Mouse (Mus musculus) left cerebral cortex, adult 2 months (tissue): ENCODE measurements at regions not wholly inside any gene's neighbourhood (a gene's known extent, or its start where the extent isn't known, plus 50 kb on each side); places are given as distances from the start of the nearest gene placed in this dataset.

Experiments
- DNase-seq, 2 experiments: peaks; one replicate each; pipeline ENCODE4 v3.0.0; 2021 to 2022; ENCODE audit warnings: low spot score in 2 of 2, mixed read lengths in 1 of 2; ENCODE audit errors: extremely low spot score in 1 of 2
- H3K27ac ChIP-seq: fragments of 200-600 bp; 2 replicates; pipeline ENCODE4 v1.8.1; 2022
- H3K4me3 ChIP-seq: fragments of 200-600 bp; 2 replicates; pipeline ENCODE4 v1.8.1; 2022
- CTCF ChIP-seq: fragments of 200-600 bp; IDR thresholded peaks from 2 replicates; pipeline ENCODE4 v1.8.1; 2022; ENCODE audit warnings: antibody characterized with exemption, mild to moderate bottlenecking, moderate library complexity
- intact Hi-C: fragments of 180-260 bp; cut with DNase I; formaldehyde crosslinking; loops from one replicate; pipeline ENCODE4 v1.15.1; 2025

DNA sequence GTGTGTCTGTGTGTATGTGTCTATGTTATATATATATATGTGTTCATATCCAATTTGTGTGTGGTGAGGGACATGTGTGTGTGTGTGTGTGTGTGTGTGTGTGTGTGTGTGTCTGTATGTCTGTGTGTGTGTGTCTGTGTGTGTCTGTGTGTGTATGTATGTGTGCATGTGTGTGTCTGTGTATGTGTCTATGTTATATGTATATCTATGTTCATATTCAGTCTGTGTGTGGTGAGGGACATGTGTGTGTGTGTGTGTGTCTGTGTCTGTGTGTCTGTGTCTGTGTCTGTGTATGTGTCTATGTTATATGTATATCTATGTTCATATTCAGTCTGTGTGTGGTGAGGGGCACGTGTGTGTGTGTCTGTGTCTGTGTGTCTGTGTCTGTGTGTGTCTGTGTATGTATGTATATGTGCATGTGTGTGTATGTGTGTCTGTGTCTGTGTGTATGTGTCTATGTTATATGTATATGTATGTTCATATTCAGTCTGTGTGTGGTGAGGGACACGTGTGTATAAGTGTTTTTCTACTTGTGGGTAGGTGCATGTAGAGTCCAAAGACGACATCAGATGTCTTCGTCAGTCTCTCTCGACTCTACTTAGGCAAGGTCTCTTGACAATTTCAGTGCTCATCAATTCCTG, 370.5 kb upstream of the Slc7a11 start:
- no peak for TF ChIP-seq CTCF
- intact Hi-C loops = no loop called here
- Histone ChIP-seq H3K27ac (no peak overlapping the region), H3K4me3 (no peak overlapping the region)
- DNase-seq = no peak

DNA sequence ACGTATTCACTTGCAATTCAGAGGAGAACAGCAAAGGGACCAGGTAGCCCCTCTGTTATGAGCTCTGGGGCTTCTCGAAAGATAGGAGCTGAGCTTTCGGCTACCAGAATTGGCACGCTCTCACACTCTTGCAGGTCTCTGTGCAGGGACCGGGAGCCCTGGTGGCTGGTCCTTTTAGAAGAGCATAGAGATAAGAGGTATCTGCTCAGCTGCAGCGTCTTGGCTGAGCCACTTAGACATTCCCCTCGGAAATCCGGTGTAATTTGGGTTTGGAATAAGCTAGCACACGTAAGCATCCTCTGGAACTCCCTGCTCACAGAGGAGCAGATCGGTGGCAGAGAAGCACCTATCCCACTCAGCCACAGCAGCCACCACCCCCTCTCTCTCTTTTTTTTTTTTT, 372.3 kb upstream of the Slc7a11 start:
- DNase-seq = no peak
- intact Hi-C loops = no loop called here
- Histone ChIP-seq H3K27ac (peak overlapping the region; percentile 61; the same call in 1 of the 2 replicates), H3K4me3 (no peak overlapping the region; the same call in 1 of the 2 replicates)
- no peak for TF ChIP-seq CTCF

DNA sequence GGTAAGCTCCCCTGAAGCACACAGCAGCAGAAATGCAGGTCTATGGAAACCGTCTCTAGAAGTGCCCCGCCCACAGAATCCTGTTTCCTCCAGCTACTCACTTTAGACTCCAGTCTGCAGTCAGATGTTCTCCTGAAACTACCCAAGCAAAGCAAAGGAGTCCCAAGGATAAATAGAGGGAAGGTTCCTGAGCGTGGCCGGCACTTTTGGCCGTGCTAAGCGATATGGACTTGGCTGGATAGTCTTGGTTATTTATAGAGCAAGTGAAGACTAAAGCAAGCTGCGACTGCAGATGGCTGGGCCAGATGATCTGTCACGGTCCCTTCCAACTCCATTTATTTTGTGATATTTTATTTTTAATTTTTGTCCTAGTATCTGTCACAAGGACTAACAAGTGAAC, 373.1 kb upstream of the Slc7a11 start:
- Histone ChIP-seq H3K4me3 (peak overlapping the region; percentile 3; the same call in 1 of the 2 replicates), H3K27ac (peak overlapping the region; percentile 61; the same call in 1 of the 2 replicates)
- TF ChIP-seq CTCF = no peak
- DNase-seq = peak; percentile 20 to 24
- intact Hi-C loops = no loop called here

DNA sequence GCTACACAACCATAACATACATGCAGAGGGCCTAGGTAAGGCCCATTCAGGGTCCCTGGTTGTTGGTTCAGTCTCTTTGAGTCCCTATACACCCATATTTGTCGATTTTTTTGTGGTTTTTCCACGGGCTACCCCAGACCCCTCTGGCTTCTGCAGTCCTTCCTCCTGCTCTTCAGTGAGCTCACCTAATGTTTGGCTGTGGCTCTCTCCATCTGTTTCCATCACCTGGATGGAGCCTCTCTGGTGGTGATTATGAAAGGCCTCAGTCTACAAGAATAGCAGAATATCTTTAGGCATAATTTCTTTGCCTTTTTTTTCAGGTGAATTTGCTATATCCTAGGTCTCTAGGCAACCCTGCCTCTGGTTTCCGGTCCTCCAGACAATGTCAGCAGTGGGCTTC, 373.9 kb upstream of the Slc7a11 start:
- no peak for TF ChIP-seq CTCF
- no peak overlapping the region for H3K4me3 ChIP-seq
- intact Hi-C loops = no loop called here
- DNase-seq = no peak
- H3K27ac ChIP-seq = no peak overlapping the region

DNA sequence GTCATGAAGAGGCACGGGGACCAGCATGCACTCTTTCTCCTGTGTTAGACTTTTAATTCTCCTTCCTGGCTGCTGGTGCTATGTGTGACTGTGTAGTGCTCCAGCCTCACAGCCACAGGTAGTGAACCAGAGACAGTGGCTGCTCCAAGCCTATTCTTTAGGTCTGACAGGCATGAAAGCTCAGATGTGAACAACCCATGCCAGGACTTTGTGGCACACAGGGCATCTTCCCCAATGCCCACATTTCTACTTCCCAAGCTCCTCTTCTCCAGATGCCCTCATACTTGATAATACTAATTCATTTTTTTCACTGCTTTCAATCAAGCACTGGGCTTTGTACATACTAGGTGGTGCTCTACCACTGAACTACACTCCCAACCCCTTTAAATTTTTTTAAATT, 377.4 kb upstream of the Slc7a11 start:
- TF ChIP-seq CTCF = no peak
- no peak overlapping the region for H3K27ac ChIP-seq
- intact Hi-C loops = no loop called here
- no peak for DNase-seq
- no peak overlapping the region for H3K4me3 ChIP-seq

DNA sequence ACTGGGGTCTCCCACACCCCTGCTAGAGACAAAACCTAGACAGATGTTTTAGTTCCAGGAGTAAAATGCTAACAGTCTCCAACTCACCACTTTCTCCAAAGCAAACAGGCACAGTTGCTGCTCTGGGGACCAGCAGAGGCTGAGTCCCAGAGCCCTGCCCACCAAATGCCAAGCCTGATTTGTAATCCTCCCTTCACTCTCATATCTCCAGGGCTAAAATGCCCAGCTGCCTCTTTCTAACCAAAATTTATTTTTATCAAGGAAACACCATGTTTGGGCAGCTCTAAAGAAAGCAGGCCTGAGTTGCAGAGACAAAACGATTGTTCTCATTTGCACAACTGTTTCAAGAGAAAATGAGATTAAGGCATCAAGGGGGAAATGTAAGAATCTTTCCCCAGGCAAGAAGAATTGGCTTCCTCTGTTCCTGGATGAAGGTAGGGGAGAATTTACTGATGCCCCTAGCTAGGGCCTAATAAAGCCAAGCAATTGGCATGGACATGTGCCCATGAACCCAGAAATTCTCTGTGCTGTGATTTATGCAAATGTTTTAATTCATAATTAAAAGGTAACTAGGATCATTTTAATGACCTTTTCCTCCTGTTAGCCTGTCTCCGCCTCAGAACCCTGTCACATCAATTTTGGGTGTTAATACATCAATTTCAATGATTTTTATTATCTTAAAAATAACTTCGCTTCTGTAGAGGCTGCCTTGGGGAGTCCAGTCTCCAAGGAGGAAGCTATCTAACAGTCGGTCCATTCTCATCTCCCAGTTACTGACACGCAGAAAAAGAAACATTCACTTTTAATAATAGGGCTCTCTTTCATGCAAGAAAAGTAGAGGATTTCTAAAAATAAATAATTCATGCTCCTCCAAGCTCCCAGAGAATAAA, 382.4 kb upstream of the Slc7a11 start:
- intact Hi-C loops = no loop called here
- Histone ChIP-seq H3K4me3 (no peak overlapping the region), H3K27ac (no peak overlapping the region; the same call in 1 of the 2 replicates)
- TF ChIP-seq CTCF = no peak
- no peak for DNase-seq

DNA sequence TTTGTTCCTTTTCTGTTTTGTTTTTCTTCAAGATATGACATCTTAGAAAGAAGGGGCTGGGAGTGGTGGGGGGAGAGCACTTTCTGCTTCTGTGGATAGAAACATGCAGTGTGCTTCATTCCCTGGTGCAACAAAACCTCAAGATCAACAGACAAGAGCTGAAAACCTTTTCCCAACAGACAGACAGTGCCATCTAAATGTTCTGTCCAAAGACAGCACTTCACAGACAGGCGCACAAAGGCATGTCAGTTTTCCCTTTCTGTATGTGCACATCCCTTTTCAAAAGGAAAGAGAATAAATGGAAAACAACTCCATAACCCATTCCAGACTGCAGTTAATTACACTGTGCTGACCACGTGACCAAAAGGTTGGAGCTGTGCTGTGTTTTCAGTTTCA, 383.0 kb upstream of the Slc7a11 start:
- no peak overlapping the region for H3K4me3 ChIP-seq
- DNase-seq = no peak
- no peak for TF ChIP-seq CTCF
- intact Hi-C loops = no loop called here
- no peak overlapping the region for H3K27ac ChIP-seq

DNA sequence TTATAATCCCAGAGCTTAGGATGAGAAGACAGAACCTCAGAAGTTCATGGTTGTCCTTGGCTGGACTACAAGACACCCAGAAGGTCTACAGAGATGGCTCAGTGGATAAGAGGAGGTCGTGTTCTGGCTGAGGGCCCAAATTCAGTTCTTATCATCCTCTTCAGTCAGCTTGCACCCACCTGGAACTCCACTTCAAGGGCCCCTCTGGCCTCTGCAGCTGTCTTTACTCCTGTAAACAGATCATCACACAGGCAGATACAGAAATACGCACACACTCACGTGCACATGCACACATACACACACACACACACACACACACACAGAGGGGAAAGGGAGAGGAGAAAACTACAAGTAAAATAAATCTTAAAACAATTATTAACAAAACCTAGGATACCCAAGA, 385.8 kb upstream of the Slc7a11 start:
- Histone ChIP-seq H3K27ac (no peak overlapping the region), H3K4me3 (no peak overlapping the region)
- no peak for DNase-seq
- TF ChIP-seq CTCF = no peak
- intact Hi-C loops = no loop called here

DNA sequence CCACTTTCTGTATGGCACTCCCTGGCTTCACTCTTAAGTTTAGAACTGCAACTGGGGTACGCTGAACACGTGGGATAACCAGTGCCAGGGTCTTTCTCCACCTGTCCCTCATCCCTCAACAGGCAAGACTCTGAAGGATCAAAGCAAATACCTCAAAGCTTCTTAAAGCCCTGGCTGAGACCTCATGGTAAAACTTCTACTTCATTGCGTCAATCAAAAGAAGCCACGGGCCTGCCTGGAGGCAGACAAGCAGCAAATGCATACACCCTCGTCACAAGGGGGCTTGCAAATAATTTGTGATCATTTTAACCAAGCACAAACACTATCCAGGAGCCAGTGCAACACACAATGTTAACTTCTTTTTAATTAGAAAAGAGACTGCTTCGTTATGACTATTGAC, 387.0 kb upstream of the Slc7a11 start:
- intact Hi-C loops = no loop called here
- no peak overlapping the region for H3K27ac ChIP-seq
- DNase-seq = no peak
- H3K4me3 ChIP-seq = no peak overlapping the region
- TF ChIP-seq CTCF = no peak

DNA sequence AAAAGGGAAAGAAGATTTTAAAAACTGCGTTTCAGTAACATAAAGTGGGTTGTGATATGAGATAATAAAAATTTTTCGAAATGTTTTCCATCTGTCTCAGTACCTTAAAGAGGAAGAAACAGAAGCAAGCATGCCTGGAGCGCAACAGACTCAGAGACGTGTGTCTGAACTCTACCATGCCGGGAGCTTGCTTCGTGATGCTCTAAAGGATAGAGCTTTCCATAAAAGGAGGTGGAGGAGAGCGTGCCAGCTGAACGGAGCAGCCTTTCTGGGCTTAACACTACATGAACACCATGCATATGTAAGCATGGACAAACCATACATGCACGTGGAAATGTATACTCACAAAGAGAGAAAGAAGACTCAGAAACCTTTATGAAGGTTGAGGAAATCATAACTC, 387.5 kb upstream of the Slc7a11 start:
- Histone ChIP-seq H3K4me3 (no peak overlapping the region), H3K27ac (no peak overlapping the region)
- DNase-seq = no peak
- no peak for TF ChIP-seq CTCF
- intact Hi-C loops = no loop called here

DNA sequence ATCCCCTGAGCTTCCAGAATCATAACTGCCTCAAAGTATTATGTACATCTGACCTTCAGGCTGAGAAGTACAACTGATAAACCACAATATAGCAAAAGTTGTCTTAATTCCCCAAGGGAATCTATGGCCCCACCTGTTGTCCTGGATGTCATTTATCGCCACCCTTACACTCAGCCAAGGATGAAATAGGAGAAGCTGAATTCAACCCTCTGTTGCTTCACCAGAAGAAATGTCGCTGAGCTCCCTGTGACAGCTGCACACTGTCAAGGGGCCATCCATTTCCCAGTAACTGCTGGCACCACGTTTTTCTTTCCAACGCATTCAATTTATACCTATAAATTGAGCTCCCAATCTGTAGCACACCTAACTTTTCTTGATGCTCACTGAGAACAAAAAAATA, 382.0 kb upstream of the Noct start:
- intact Hi-C loops = no loop called here
- DNase-seq = no peak
- no peak overlapping the region for H3K27ac ChIP-seq
- TF ChIP-seq CTCF = no peak
- H3K4me3 ChIP-seq = no peak overlapping the region

DNA sequence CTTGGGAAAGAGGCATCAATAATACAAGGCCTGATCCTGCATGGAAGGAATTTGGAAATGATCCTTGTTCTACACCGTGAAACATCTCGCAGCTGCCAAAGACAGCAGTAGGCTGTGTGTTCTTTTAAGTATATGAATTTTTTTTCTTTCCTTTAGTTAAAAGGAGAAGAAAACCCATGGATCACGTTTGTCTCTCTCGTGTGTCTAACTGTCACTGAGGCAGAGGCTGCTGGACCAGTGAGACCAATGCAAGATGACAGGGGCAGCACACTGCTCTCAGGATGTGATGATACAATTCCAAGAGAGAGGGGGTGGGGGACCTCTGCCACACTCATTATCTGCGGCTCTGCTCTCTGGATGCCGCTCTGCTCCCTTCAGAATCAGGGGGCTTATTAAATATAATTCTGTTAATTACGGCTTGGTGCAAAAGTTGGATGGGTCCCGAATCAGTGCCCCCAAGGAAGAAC, 379.4 kb upstream of the Noct start:
- no peak for TF ChIP-seq CTCF
- no peak overlapping the region for H3K27ac ChIP-seq
- H3K4me3 ChIP-seq = no peak overlapping the region
- intact Hi-C loops = no loop called here
- no peak for DNase-seq

DNA sequence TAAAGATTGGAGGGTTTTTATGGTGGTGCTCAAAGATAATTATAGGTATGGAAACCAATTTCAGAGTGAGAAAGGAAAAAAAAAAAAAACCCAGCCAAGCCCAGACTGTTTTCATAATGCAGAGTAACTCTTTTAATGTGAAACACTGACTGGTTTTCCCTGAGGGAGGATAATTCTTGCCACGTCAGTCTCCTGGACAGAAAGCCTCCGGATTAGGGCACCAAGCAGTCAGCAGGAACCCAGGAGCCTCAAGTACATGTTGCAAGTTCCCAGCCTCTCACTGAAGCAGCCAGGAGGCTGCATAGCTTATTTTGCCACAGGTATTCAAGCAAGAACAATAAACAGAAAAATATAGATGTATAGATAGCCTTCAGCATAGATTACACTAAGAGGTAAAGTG, 378.9 kb upstream of the Noct start:
- Histone ChIP-seq H3K27ac (no peak overlapping the region), H3K4me3 (no peak overlapping the region)
- no peak for TF ChIP-seq CTCF
- no peak for DNase-seq
- intact Hi-C loops = no loop called here
